Mouse (Mus musculus) liver, adult (tissue): ENCODE measurements around the gene Gmip.

Experiments
- GATA4 ChIP-seq: IDR thresholded peaks from 2 replicates; pipeline ENCODE4 v1.6.1; 2014; ENCODE audit warnings: mild to moderate bottlenecking, low read length; ENCODE audit not compliant: insufficient replicate concordance

Gmip gene

GRCm38 (mm10) chr8:69822386-69823191 lies 14.1 kb downstream of the Gmip start, which contains the start of gene Lpar2:
Lpar2 (plus strand) TSS chr8:69822429.
- no peak for TF ChIP-seq GATA4

DNA sequence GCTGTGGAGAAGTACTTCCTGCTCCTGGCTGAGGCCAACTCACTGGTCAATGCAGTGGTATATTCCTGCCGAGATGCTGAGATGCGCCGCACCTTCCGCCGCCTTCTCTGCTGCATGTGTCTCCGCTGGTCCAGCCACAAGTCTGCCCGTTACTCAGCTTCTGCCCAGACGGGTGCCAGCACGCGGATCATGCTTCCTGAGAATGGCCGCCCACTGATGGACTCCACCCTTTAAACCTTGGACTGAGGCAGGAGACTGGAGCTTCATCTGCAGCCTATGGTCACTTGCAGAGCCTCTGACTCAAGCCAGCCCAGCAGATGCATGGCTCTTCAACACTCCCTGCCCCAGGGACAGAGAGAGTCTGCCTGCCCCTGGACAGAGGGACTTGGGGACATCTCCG lies 17.9 kb downstream of the Gmip start:
- no peak for TF ChIP-seq GATA4

DNA sequence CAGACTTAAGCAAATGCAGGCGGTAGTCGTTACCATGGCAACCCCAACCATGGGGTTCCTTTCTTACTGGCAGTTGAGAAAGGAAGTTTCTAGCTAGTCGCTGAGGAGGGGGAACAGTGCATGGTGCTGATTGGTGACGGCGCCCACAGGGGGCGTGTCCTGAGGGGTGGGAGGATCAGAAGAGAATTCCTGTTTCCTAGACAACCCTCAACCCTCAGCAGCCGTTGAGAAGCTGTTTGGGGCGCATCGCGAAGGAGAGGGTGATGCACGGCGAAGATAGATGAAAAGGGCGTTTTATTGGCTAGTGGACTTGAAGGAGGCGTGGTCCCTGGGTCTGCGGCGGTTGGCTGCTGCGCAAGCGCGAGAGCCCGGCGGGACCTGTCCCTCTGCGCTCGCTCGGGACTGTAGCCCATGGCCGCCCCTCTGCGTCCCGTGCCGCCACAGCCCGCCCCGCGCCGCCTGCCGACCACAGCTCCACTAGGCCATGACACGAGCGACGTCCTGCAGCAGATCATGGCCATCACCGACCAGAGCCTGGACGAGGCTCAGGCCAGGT lies 23.9 kb downstream of the Gmip start, which contains the start of gene Pbx4:
Gene Pbx4, plus strand, starts transcription at position 194 of the 556 bp plus-strand sequence.
- no peak for TF ChIP-seq GATA4

GRCm38 (mm10) chr8:69837057-69837682 lies 28.7 kb downstream of the Gmip start:
- TF ChIP-seq GATA4, result no peak

GRCm38 (mm10) chr8:69847167-69848065 lies 38.9 kb downstream of the Gmip start:
- no peak for TF ChIP-seq GATA4

DNA sequence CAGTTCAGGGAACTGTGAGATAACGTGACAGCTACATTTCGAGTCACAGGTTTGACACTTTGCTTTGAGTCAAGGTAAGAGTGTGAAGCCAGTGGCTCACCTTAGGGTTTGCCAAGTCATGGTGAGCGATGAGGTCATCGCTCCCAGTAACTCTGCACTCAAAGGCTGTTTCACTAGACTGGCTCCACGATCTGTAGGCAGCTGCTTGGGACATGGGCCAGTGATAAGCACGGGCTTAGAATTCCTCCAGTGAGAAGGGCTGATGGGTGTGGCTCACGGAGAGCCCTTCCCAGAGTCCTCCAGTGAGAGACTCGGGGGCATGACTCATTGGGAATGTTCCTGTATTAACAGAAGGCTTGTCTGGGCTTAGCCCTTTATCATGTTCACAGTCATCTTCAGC lies 40.5 kb downstream of the Gmip start:
- TF ChIP-seq GATA4, result no peak

GRCm38 (mm10) chr8:69849899-69850298 lies 41.4 kb downstream of the Gmip start:
- TF ChIP-seq GATA4, result no peak

DNA sequence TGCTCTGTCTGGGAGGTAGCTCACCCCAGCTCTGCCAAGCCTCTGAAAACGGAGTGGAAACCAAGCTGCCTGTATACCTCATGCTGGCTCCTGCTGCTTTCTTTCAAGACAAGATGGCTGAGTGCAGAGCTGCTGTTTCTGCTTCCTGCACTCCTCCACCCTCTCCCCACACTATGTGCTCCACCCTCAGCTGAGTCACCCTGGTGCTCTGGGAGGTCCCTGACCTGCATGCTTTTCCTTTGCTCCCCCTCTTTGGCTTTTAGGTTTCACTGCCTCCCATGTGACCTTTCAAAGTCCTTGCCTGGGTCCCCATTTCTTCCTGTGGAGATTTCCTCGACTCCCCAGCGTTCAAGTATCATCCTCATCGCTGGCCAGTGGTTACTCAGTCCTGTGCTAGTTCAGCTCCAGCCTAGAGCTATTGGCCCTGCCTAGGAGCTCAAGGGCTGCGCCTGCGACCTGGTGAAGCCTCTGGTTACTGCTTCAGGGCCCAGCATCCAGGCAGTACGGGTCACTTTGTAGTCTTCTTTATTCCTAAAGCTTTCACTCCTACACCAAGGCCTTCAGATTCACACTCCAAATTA lies 42.5 kb downstream of the Gmip start:
- TF ChIP-seq GATA4, result no peak

- no peak for TF ChIP-seq GATA4
Observed at GRCm38 (mm10) chr8:69853869-69854268, 45.4 kb downstream of the Gmip start.

GRCm38 (mm10) chr8:69860807-69861206 lies 52.3 kb downstream of the Gmip start:
- TF ChIP-seq GATA4, result no peak

DNA sequence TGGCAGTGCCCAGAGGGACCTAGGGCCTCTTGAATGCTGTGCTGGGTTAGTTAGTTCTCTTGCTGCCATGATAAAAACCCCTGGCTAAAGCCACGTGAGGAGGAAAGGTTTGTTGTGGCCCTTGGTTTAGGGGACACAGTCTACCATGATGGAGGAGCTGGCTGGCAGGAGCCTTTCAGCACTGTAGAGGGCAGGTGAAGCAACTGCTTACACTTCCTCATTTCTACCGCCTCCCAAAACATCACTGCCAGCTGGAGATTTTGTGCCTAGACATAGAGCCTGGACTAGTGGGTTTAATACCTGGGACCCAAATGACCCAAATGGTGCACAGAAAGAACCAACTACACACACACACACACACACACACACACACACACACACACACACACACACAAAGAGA lies 52.8 kb downstream of the Gmip start:
- no peak for TF ChIP-seq GATA4

GRCm38 (mm10) chr8:69863387-69864020 lies 55.0 kb downstream of the Gmip start:
- TF ChIP-seq GATA4, result no peak

DNA sequence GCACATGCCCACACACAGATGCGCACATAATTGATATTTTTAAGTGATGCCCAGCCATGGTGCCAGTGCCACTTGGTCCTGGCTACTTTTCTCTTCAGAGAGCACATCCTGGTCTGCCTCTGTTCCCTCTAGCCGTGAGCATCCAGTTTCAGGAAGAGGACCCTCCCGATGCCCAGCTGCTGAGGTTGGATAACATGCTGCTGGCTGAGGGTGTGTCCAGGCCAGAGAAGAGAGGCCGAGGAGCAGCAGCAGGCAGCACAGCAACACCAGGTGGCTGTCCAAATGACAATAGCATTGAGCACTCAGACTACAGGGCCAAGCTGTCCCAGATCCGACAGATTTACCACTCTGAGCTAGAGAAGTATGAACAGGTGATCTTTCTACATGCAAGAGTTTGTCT lies 55.7 kb downstream of the Gmip start:
- no peak for TF ChIP-seq GATA4

- TF ChIP-seq GATA4, result no peak
Observed at GRCm38 (mm10) chr8:69867696-69868326, 59.3 kb downstream of the Gmip start.
